In the genomic region with DNA sequence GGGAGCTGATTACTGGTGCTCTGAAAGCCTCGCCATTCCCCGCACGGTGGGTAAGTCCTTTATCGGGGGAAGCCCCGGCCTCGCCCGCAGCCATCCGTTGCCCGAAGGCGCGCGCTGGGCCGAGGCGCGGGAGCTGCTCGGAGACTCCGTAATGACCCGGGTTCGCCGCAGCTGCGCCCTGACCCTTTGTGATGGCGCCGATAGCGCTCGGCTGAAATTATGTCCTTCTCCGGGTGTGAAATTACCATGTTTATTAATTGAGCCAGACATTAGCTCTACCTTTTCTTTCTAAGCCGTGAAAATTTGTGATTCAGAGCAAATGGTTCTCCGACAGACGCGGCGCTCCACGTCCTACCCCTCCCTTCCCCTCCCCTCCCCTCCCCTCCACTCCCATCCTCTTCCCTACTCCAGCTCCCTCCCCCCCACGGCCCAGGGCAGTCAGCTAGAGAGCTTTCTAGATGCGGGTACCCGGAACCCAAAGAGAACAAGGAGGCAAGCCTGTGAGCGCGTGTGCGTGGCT, we compare ENCODE assay signal across 9 mouse cellular contexts. TPM values are rescaled to one million over a fixed set of nuclear protein-coding genes. Genes with fewer than 3 reads are reported as not detected.
DNase-seq lines count a peak whose midpoint lies in the region; ATAC-seq and TF ChIP-seq lines count a peak whose summit lies in the region.
"Had no signal": no experiment of that assay in that cellular context is flagged by ENCODE, and none has a peak within 500 bp of the region (broad histone marks: within the 10 kb centered on the region; RNA-seq: fewer than 3 reads in every experiment).

No protein-coding gene starts in this region.

- peaks cover 92% of the 10 kb centered on the region for H3K27me3 ChIP-seq in heart, embryonic 14.5 days (ENCODE audit: control insufficient read depth, insufficient read depth, low read length)
- H3K27me3 ChIP-seq in hindbrain, postnatal 0 days (ENCODE audit: insufficient read depth, low read length) = peaks cover 83% of the 10 kb centered on the region
- H3K27me3 ChIP-seq in neural tube, embryonic 12.5 days (replicated peaks) = peaks cover 85% of the 10 kb centered on the region

- no peaks in the 10 kb centered on the region for H3K9me3 ChIP-seq in heart, embryonic 14.5 days (ENCODE audit: control insufficient read depth, low read length)
- no peaks in the 10 kb centered on the region for H3K9me3 ChIP-seq in hindbrain, postnatal 0 days (ENCODE audit: low read length)
- H3K9me3 ChIP-seq in neural tube, embryonic 12.5 days = no peaks in the 10 kb centered on the region
- H3K9me3 ChIP-seq: liver, embryonic 13.5 days had no signal

- no peak overlapping the region for H3K9ac ChIP-seq in heart, embryonic 14.5 days (ENCODE audit: low read length)
- H3K9ac ChIP-seq in hindbrain, postnatal 0 days (replicated peaks; ENCODE audit: low read length) = no peak overlapping the region
- H3K9ac ChIP-seq in neural tube, embryonic 12.5 days = 0 out of 2 replicates have a peak overlapping the region, but pooled peaks have one; percentile 26
- H3K9ac ChIP-seq: liver, embryonic 13.5 days had no signal

- under 1% methylated on average over 38 of the region's 38 CpGs for WGBS in heart, embryonic 14.5 days
- 2% methylated on average over 38 of the region's 38 CpGs for WGBS in hindbrain, postnatal 0 days
- under 1% methylated on average over 38 of the region's 38 CpGs for WGBS in neural tube, embryonic 12.5 days

- H3K4me1 ChIP-seq in heart, embryonic 14.5 days (ENCODE audit: control insufficient read depth in 2 of 2, insufficient read depth in 2 of 2, low read length in 2 of 2) = peaks cover 3 to 4% of the 10 kb centered on the region in 2 experiments; a peak in 2 of 4 replicates
- H3K4me1 ChIP-seq in hindbrain, postnatal 0 days (ENCODE audit: insufficient read depth, low read length) = no peaks in the 10 kb centered on the region
- H3K4me1 ChIP-seq in neural tube, embryonic 12.5 days = peaks cover 40% of the 10 kb centered on the region
- H3K4me1 ChIP-seq: liver, embryonic 13.5 days had no signal

- no peak for DNase-seq in heart, adult 9 months (ENCODE audit: low spot score in 2 of 2)
- peak; percentile 72 for DNase-seq in embryo, embryonic 9.5 days (ENCODE audit: extremely low spot score)
- DNase-seq in hindbrain, postnatal 0 days (ENCODE audit: low spot score) = no peak
- DNase-seq in thymus, postnatal 25 days = no peak
- DNase-seq in adrenal gland, postnatal 14 days = no peak
- DNase-seq in adrenal gland, postnatal 4 days (ENCODE audit: low spot score in 2 of 2) = no peak
- DNase-seq: liver, embryonic 13.5 days had no signal

- H3K36me3 ChIP-seq in heart, embryonic 14.5 days (ENCODE audit: control insufficient read depth, insufficient read depth, low read length) = no peaks in the 10 kb centered on the region
- H3K36me3 ChIP-seq in hindbrain, postnatal 0 days (ENCODE audit: insufficient read depth, low read length) = no peaks in the 10 kb centered on the region
- H3K36me3 ChIP-seq in neural tube, embryonic 12.5 days = no peaks in the 10 kb centered on the region
- H3K36me3 ChIP-seq: liver, embryonic 13.5 days had no signal

- no peak for TF ChIP-seq CTCF in hindbrain, postnatal 0 days (IDR thresholded peaks at IDR 0.05; ENCODE audit: low read depth)

- peak overlapping the region in 1 of 2 experiments; percentile 20; a peak in 3 of 4 replicates for H3K4me3 ChIP-seq in heart, embryonic 14.5 days (ENCODE audit: control insufficient read depth in 1 of 2, insufficient read depth in 1 of 2, low read depth in 1 of 2, low read length in 2 of 2)
- H3K4me3 ChIP-seq in hindbrain, postnatal 0 days (ENCODE audit: low read length) = peak overlapping the region; percentile 31
- H3K4me3 ChIP-seq in neural tube, embryonic 12.5 days = peak overlapping the region; percentile 19
- H3K4me3 ChIP-seq: liver, embryonic 13.5 days had no signal

- no peak for ATAC-seq in heart, embryonic 14.5 days (ENCODE audit: insufficient number of reproducible peaks, insufficient read depth, low FRiP score, low read depth)
- peak; percentile 61 for ATAC-seq in hindbrain, postnatal 0 days
- peak; percentile 85 for ATAC-seq in neural tube, embryonic 12.5 days (ENCODE audit: low FRiP score, low read depth)

- H3K27ac ChIP-seq in heart, embryonic 14.5 days (replicated peaks in 1 of 2; ENCODE audit: control insufficient read depth in 1 of 2, insufficient read depth in 1 of 2, low read depth in 2 of 2, low read length in 2 of 2) = no peak overlapping the region
- no peak overlapping the region for H3K27ac ChIP-seq in hindbrain, postnatal 0 days
- 0 out of 2 replicates have a peak overlapping the region, but pooled peaks have one; percentile 20 for H3K27ac ChIP-seq in neural tube, embryonic 12.5 days
- H3K27ac ChIP-seq: liver, embryonic 13.5 days had no signal

- H3K4me2 ChIP-seq in heart, embryonic 14.5 days (ENCODE audit: low read length) = peak overlapping the region; percentile 45
- H3K4me2 ChIP-seq in hindbrain, postnatal 0 days (ENCODE audit: low read depth, low read length) = peak overlapping the region; percentile 48
- peak overlapping the region; percentile 48 for H3K4me2 ChIP-seq in neural tube, embryonic 12.5 days (replicated peaks)
- H3K4me2 ChIP-seq: liver, embryonic 13.5 days had no signal

RNA-seq across cellular contexts. Expression of a gene that starts 34.1 kb away (rescaled TPM):
- polyA plus RNA-seq in heart, embryonic 14.5 days (2014; fragmentation: Nextera tagmentation; extraction: Ambion mirVana) = 0.22 TPM in 1 of 2 replicates, not detected in the other
- 2.1 and 4.7 TPM in 2 replicates for total RNA-seq in hindbrain, postnatal 0 days (2014; rRNA removed)
- polyA plus RNA-seq in hindbrain, postnatal 0 days (2015; fragmentation: Nextera tagmentation; extraction: Ambion mirVana) = 6.9 and 7.2 TPM in 2 replicates
- polyA plus RNA-seq in neural tube, embryonic 12.5 days (2016; fragmentation: Nextera tagmentation; extraction: Ambion mirVana) = 15.5 and 21.6 TPM in 2 replicates
- 0.30 and 0.38 TPM in 2 replicates for total RNA-seq in adrenal gland, postnatal 14 days (2021)
- total RNA-seq in adrenal gland, postnatal 4 days (2021) = 1 to 10 TPM; 1.5 to 3.1 TPM
- polyA plus RNA-seq: liver, embryonic 13.5 days had no signal
